Mouse (Mus musculus): ENCODE measurements around the gene Clec16a. TPM values are rescaled to one million over a fixed set of nuclear protein-coding genes. Genes with fewer than 3 reads are reported as not detected.

Clec16a gene
- polyA plus RNA-seq, 1 experiment from 2014 or later: 71.6 TPM

DNA sequence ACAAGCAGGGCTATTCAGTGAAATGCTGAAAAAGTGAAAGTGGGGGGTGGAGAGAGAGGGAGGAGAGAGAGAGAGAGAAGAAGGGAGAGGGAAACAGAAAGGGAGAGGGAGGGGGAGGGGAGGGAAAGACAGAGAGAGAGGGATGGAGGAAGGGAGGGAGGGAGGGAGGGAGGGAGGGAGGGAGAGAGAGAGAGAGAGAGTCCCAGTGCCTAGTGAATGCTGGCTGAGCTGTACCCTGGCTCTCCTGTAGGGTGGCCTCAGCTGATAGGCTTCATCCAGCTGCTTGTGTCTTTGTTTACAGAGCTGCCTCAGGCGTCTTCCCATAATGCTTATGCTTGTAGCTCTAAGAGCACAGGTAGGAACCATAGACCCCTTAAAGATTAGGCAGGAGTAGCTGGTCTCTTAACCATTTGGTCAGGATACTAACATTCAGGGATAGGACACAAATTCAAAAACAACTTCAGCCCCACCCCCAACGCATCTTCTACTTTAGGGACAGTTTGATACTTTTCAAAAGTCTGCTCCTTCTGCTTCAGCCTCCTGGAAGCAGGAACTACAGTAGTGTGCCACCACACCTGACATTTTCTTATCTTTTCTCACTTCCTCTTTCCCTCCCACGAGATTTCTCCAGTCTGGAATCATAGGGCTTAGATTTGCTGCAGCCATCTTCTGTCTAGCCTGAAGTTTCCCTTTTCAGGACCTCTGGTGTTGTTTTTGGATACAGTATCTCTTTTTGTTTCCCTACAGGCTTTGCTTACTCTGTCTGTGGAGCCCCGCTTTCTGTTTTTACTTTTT, 225.6 kb downstream of the Clec16a start:
- Histone ChIP-seq H3K4me3 (no peak overlapping the region), H3K9ac (no peak overlapping the region), H3K27ac (no peak overlapping the region), H3K27me3 (0 out of 2 replicates have a peak, but pooled peaks cover 4% of the 10 kb centered on the region), H3K4me2 (no peak overlapping the region), H3K4me1 (replicated peaks) (no peaks in the 10 kb centered on the region), H3K36me3 (no peaks in the 10 kb centered on the region), H3K9me3 (no peaks in the 10 kb centered on the region)
- WGBS: 48% methylated on average over 4 of the region's 4 CpGs
- ATAC-seq (ENCODE audit: low FRiP score): no peak

DNA sequence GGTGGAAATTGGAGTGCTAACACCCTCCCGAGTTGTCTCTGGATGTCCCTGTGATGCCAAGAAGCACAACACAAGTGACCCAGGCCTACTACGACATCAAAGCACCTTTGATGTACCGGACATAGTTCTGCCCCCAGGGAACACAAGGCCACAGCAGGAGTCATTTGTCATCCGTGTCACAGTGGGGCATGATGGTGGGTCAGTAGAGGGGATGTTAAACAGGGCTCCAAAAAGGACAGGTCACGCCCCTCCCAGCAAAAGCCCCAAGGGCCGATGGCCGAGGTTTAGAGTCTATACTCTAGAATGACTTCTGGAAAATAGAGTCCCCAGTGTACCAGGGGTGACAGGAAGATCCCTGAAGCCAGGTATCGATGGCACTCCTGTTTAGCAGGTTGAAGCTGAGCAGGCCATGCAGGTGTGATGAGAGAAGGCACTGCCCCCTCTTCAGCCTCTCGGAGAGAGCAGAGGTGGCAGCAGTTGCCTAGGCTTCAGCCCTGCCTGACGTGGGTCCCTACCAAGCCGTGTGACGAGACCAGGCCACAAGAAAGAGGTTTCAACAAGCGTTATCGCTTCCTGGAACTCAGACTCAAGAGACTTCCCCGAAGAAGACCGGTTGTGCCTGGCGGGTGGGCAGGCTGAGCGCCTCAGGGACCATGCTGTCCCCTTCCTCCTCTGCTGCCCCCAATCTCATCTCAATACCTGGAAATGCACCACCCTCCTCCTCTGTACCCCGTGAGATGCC, 226.8 kb downstream of the Clec16a start:
- no peaks in the 10 kb centered on the region for H3K4me1 ChIP-seq (replicated peaks)
- ATAC-seq (ENCODE audit: low FRiP score): no peak
- 53% methylated on average over 19 of the region's 19 CpGs for WGBS

DNA sequence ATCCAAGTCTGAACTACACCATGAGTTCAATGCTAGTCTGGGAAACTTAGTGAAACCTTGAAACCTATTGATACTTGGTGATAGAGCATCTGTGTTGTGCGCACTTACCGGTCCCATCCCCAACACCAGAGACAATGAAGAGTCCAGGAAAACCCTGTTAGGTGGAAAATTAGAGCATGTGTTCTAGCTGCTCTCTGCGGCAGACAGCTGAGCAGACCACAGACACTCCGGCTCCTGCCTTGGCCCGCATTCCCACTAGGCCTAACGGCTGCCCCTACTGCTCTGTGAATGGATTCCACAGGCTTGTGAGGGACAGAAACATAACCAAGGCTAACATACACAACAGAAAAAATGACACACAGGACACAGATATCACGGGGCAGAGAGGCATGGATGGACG, 228.4 kb downstream of the Clec16a start:
- 93% methylated on average over 8 of the region's 8 CpGs for WGBS

More for the DNA sequence above, 226.8 kb downstream of the Clec16a start:
- Histone ChIP-seq H3K27ac (no peak overlapping the region), H3K4me3 (no peak overlapping the region), H3K4me2 (no peak overlapping the region), H3K27me3 (0 out of 2 replicates have a peak, but pooled peaks cover 4% of the 10 kb centered on the region), H3K36me3 (no peaks in the 10 kb centered on the region), H3K9me3 (no peaks in the 10 kb centered on the region), H3K9ac (no peak overlapping the region)

DNA sequence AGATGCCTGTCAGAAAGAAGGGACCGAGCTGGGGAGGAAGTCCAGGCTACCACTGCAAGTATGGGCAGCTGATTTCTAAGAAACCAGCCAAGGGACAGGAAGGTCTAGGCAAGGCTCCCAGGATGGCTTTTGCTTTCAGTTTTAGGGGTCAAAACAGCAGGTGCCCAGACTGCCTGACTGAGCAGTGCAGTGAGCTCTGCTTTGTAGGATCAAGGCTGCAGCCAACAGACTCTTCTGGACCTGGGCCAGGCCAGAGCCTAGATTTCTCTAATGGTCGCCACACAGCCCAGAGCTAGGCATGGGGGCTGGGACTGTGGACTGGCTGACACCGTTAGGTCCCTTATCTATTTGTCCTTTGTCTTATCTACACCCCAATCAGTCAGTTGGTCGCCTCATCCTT, 229.6 kb downstream of the Clec16a start:
- Histone ChIP-seq H3K27me3 (no peaks in the 10 kb centered on the region), H3K27ac (no peak overlapping the region), H3K36me3 (no peaks in the 10 kb centered on the region), H3K4me1 (replicated peaks) (no peaks in the 10 kb centered on the region), H3K9ac (no peak overlapping the region), H3K4me3 (no peak overlapping the region), H3K9me3 (no peaks in the 10 kb centered on the region), H3K4me2 (no peak overlapping the region)
- WGBS: 72% methylated on average over 4 of the region's 4 CpGs
- ATAC-seq (ENCODE audit: low FRiP score): no peak

More for the DNA sequence above, 228.4 kb downstream of the Clec16a start:
- Histone ChIP-seq H3K27me3 (0 out of 2 replicates have a peak, but pooled peaks cover 4% of the 10 kb centered on the region), H3K4me2 (no peak overlapping the region), H3K27ac (no peak overlapping the region), H3K4me3 (no peak overlapping the region), H3K9ac (no peak overlapping the region), H3K9me3 (no peaks in the 10 kb centered on the region), H3K4me1 (replicated peaks) (no peaks in the 10 kb centered on the region), H3K36me3 (no peaks in the 10 kb centered on the region)
- ATAC-seq (ENCODE audit: low FRiP score): no peak

DNA sequence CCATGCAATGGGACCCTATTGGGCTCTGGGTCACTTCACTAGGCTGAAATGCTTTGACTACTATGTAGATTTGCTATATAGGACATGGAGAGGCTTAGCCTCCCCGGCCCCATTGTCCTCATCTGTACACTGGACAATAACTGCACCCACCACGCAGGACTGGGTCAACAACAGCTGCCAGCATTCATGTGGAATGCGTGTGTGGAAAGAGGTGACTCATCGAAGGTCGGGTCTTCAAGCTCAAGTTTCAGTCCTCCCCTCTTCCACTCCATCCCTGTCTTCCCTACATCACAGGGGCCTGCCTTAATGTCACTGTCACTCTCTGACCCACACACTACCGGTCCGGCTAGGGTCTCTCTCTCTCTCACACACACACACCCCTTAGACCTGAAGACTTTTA, 231.2 kb downstream of the Clec16a start:
- Histone ChIP-seq H3K27me3 (0 out of 2 replicates have a peak, but pooled peaks cover 4% of the 10 kb centered on the region), H3K27ac (no peak overlapping the region), H3K9ac (no peak overlapping the region), H3K9me3 (no peaks in the 10 kb centered on the region), H3K4me2 (no peak overlapping the region), H3K4me3 (no peak overlapping the region), H3K36me3 (no peaks in the 10 kb centered on the region), H3K4me1 (replicated peaks) (no peaks in the 10 kb centered on the region)
- ATAC-seq (ENCODE audit: low FRiP score): no peak
- 67% methylated on average over 7 of the region's 7 CpGs for WGBS

DNA sequence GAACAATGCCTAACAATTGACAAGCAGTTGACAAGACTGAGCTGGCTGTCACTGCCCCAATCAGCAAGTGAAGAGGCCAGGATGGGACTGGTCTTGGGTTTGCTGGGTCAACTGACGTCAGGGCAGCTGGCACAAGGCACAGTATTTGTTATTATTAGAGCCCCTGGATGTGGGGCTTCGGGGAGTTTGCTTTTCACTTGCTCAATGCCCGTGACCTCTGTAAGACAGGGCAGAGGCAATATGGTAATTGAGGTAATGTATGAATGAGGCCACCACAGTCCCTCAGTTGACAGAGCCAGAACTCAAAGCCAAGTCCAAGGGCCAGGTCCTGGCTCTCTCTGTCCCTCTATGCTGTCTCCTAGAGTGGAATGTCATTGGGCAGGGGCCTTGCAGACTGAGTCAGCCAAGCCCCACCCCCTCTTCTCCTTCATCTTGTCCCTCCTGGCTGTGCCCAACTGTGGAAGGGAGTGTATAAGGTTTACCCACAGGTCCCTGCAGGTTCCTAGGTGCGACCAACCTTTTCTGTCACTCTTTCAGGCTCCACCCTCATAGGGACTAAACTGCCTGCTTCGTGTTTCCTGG, 232.5 kb downstream of the Clec16a start:
- Histone ChIP-seq H3K36me3 (no peaks in the 10 kb centered on the region), H3K27me3 (peaks cover 9% of the 10 kb centered on the region), H3K4me3 (no peak overlapping the region), H3K4me1 (replicated peaks) (peaks cover 9% of the 10 kb centered on the region), H3K4me2 (no peak overlapping the region), H3K27ac (no peak overlapping the region), H3K9ac (no peak overlapping the region), H3K9me3 (no peaks in the 10 kb centered on the region)
- no peak for ATAC-seq (ENCODE audit: low FRiP score)
- 64% methylated on average over 5 of the region's 5 CpGs for WGBS

DNA sequence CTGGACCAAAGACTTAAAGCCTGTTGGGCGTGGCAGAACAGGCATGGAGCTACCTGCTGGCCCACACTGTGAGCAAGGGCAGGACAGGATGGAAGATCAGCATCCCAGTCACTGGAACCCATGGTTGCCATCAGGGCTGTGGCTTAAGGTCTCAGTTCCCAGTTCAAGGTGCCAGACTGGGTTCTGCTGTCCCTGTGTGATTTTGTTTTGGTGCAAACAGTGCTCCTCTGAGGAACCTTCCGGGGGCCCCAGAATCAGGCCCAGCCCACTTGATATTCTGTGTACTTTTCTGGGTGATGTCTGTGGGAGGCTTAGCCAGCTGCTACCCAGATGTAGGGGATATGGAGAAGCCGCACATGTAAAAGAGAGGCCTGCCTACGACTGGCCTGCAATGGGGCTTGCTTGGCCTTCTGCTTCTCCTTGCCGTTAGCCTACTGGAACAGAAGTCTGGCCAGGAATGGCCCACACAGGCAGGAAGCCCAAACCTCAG, 235.5 kb downstream of the Clec16a start:
- no peak overlapping the region for H3K4me3 ChIP-seq
- no peaks in the 10 kb centered on the region for H3K36me3 ChIP-seq
- H3K4me2 ChIP-seq: no peak overlapping the region
- H3K9me3 ChIP-seq: no peaks in the 10 kb centered on the region
- no peak overlapping the region for H3K27ac ChIP-seq
- H3K9ac ChIP-seq: no peak overlapping the region
- no peak for ATAC-seq (ENCODE audit: low FRiP score)
- H3K4me1 ChIP-seq (replicated peaks): peaks cover 27% of the 10 kb centered on the region
- H3K27me3 ChIP-seq: peaks cover 30% of the 10 kb centered on the region
- 91% methylated on average over 5 of the region's 5 CpGs for WGBS

DNA sequence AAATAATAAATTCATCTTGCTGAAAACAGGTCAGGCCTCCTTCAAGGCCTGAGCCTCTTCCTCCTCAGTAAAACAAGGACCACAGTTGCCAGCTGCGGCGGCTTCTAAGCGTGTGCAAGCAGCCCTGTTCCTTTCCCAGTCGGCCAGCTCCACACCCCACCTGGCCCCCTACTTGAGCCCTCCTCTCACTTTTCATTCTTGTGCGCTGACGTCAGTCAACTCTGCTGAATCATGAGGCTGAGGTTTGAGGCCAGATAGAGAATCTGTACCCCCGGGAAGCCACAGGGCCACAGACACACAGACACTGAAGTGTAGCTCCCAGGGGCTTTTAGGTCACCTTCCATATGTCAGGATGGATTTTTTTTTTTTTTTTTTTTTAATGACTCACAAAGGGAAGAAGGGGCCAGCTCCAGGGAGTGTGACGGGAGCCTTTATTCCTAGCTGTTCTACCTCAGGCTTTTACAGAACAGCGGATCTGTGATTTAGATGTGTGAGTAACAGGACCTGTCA, 236.8 kb downstream of the Clec16a start:
- no peak overlapping the region for H3K9ac ChIP-seq
- H3K36me3 ChIP-seq: no peaks in the 10 kb centered on the region
- H3K27ac ChIP-seq: no peak overlapping the region
- peaks cover 30% of the 10 kb centered on the region for H3K27me3 ChIP-seq
- WGBS: 45% methylated on average over 9 of the region's 9 CpGs
- H3K4me1 ChIP-seq (replicated peaks): peaks cover 37% of the 10 kb centered on the region
- ATAC-seq (ENCODE audit: low FRiP score): no peak
- 0 out of 2 replicates have a peak overlapping the region, but pooled peaks have one; percentile 10 for H3K4me2 ChIP-seq
- H3K9me3 ChIP-seq: no peaks in the 10 kb centered on the region
- no peak overlapping the region for H3K4me3 ChIP-seq

DNA sequence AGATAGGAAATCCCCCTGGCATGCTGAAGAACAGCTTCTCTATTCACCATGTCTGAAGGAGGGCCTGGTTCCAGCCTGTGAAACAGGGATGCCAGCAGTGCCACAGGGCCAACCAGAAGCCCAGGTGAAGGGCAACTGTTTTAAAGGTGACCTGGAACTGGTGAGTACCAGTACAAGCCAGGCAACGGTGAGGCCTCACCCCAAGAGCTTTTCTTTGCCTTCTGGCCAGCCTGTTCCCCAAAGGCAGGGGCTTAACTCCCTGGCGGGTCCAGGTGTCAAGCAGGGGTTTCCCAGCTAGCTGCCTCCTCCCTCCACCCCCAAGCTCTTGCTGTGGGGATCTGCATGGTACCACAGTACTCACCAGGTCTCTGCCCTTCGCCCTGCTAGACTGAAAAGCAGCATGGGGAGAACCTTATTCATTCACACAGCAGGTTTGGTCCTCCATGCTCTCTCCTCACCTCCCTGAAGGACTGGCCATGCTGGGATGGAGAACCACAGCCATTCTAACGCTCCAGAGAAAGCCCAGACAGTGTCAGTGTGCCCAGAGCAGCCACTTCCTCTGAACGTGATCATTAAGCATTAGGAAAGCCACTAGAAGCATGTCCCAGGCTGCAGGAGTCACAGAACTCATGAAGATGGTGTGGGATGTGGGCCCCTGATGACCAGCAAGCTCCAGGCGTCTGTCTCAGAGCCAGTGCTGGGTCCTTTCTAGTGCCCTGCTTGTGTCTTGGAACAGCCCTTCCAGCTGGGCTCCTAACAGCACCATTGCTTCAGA, 237.4 kb downstream of the Clec16a start:
- H3K4me1 ChIP-seq (replicated peaks): peaks cover 37% of the 10 kb centered on the region
- H3K9me3 ChIP-seq: no peaks in the 10 kb centered on the region
- no peak overlapping the region for H3K4me3 ChIP-seq
- peak overlapping the region; percentile 19; the same call in 1 of the 2 replicates for H3K9ac ChIP-seq
- 40% methylated on average over 6 of the region's 6 CpGs for WGBS
- no peak overlapping the region for H3K27ac ChIP-seq
- 0 out of 2 replicates have a peak overlapping the region, but pooled peaks have one; percentile 95 for H3K4me2 ChIP-seq
- H3K36me3 ChIP-seq: no peaks in the 10 kb centered on the region
- H3K27me3 ChIP-seq: peaks cover 30% of the 10 kb centered on the region
- ATAC-seq (ENCODE audit: low FRiP score): no peak

DNA sequence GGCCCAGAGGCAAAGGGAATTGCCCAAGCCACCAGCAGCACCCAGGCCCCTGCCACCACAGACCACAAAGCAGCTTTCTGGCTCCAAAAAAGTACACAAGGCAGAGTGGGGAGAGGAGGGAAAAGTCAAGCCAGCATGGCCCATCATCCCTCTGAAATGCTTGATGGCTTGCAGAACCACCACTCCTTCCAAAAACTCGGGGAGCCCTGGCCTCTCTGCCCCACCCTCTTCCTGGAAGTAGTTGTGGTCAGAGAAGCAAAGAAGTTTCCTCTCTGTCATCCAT, 238.0 kb downstream of the Clec16a start:
- Histone ChIP-seq H3K4me3 (0 out of 2 replicates have a peak overlapping the region, but pooled peaks have one; percentile 62), H3K36me3 (no peaks in the 10 kb centered on the region), H3K9ac (0 out of 2 replicates have a peak overlapping the region, but pooled peaks have one; percentile 19), H3K4me2 (peak overlapping the region; percentile 95; the same call in 1 of the 2 replicates), H3K9me3 (no peaks in the 10 kb centered on the region), H3K27me3 (peaks cover 30% of the 10 kb centered on the region), H3K27ac (no peak overlapping the region), H3K4me1 (replicated peaks) (peaks cover 37% of the 10 kb centered on the region)
- no peak for ATAC-seq (ENCODE audit: low FRiP score)
- 68% methylated on average over 1 of the region's 1 CpGs for WGBS

DNA sequence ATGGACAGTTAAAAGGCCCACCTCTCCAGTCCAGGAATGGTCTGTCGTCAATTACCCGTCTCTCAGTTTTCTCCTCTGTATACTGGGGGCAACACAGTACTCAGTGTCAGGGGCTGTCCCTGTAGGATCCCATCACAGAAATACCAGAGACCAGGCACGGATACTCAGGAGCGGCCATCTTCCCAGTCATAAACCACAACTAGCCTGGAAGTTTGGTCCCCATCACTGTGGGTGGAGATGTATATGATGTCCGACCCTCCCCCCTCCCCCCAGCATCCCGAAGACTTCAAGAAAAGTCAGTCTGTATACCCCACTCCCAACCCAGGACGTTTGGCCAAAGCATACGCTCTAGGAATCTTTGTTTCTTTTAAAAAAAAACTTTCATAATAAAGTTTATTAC, 238.3 kb downstream of the Clec16a start:
- Histone ChIP-seq H3K9me3 (no peaks in the 10 kb centered on the region), H3K4me3 (peak overlapping the region; percentile 62; the same call in 1 of the 2 replicates), H3K4me2 (peak overlapping the region; percentile 95), H3K9ac (no peak overlapping the region), H3K36me3 (no peaks in the 10 kb centered on the region), H3K27ac (no peak overlapping the region), H3K27me3 (peaks cover 30% of the 10 kb centered on the region), H3K4me1 (replicated peaks) (peaks cover 37% of the 10 kb centered on the region)
- ATAC-seq (ENCODE audit: low FRiP score): no peak
- WGBS: 72% methylated on average over 8 of the region's 8 CpGs

Data from hindbrain, embryonic 13.5 days (tissue).